ENCODE assay signal across 2 mouse cellular contexts in the genomic region with DNA sequence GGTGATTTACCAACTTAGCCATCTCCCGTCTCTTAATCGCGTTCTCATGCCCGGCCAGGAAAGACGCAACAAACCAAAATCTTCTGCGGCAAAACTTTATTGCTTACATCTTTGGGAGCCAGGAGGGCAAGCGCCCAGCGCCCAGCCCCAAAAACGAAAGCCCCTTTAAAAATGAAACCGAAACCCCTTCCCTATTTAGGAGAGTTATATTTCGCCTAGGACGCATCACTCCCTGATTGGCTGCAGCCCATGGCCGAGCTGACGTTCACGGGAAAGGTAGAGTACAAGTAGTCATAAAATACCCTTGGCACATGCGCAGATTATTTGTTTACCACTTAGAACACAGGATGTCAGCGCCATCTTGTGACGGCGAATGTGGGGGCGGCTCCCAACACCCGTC.
DNase-seq lines count a peak whose midpoint lies in the region; TF ChIP-seq lines count a peak whose summit lies in the region.
"Not testable (repeated sequence)": the region's sequence is repeated elsewhere in the genome, so short reads cannot be mapped to it uniquely, and the experiment has no call there.

No protein-coding gene starts in this region.

- H3K27me3 ChIP-seq in CH12.LX (replicated peaks); MEL (ENCODE audit: control insufficient read depth in 1 of 2, insufficient read depth in 2 of 2, low read length in 2 of 2): not testable (repeated sequence)

- in situ Hi-C loops in CH12.LX (cut with MboI; ENCODE audit: low pct_ligation_motif_present, low pct_unique_long_range_greater_than_20kb, low sequenced_read_pairs): not testable (repeated sequence)

- peaks cover 0 to 12% of the 10 kb centered on the region in 2 experiments; a peak in 1 of 4 replicates for H3K4me1 ChIP-seq in CH12.LX (ENCODE audit: control insufficient read depth in 1 of 2, insufficient read depth in 2 of 2)
- not testable (repeated sequence) for H3K4me1 ChIP-seq in MEL (ENCODE audit: control insufficient read depth in 1 of 2, insufficient read depth in 2 of 2, low read length in 2 of 2)

- TF ChIP-seq CTCF in CH12.LX (conservative IDR thresholded peaks at IDR 0.05 in 1 of 2, IDR thresholded peaks at IDR 0.05 in 1 of 2; ENCODE audit: low read depth in 2 of 2, low read length in 2 of 2); MEL (IDR thresholded peaks at IDR 0.05 in 2 of 3, conservative IDR thresholded peaks at IDR 0.05 in 1 of 3; ENCODE audit: control insufficient read depth in 1 of 3, insufficient read depth in 1 of 3, low read depth in 2 of 3, low read length in 3 of 3, poor library complexity in 1 of 3, severe bottlenecking in 1 of 3): not testable (repeated sequence)

- not testable (repeated sequence) for DNase-seq in CH12.LX (ENCODE audit: extremely low read depth)
- peak; percentile 9 for DNase-seq in MEL (ENCODE audit: low read depth, low spot score)

- not testable (repeated sequence) for TF ChIP-seq EP300 in CH12.LX (IDR thresholded peaks at IDR 0.05; ENCODE audit: low read length); MEL (IDR thresholded peaks at IDR 0.05; ENCODE audit: low read depth in 1 of 2, low read length in 2 of 2)

- not testable (repeated sequence) for TF ChIP-seq POLR2A in CH12.LX (IDR thresholded peaks at IDR 0.05; ENCODE audit: low read depth, low read length); MEL (IDR thresholded peaks at IDR 0.05; ENCODE audit: control insufficient read depth in 1 of 2, insufficient read depth in 1 of 2, low read depth in 1 of 2, low read length in 2 of 2, poor library complexity in 1 of 2)

- not testable (repeated sequence) for H3K9me3 ChIP-seq in CH12.LX (replicated peaks; ENCODE audit: low read length); MEL (replicated peaks; ENCODE audit: insufficient read depth, low read length)

- H3K36me3 ChIP-seq in CH12.LX (replicated peaks in 1 of 2; ENCODE audit: control insufficient read depth in 1 of 2, insufficient read depth in 1 of 2, low read length in 1 of 2); MEL (ENCODE audit: control insufficient read depth in 1 of 2, insufficient read depth in 2 of 2, low read length in 2 of 2): not testable (repeated sequence)

- H3K9ac ChIP-seq in CH12.LX (ENCODE audit: insufficient read depth, low read depth): not testable (repeated sequence)
- peak overlapping the region; percentile 58 for H3K9ac ChIP-seq in MEL (ENCODE audit: control insufficient read depth, low read depth, low read length, poor library complexity, severe bottlenecking)

- H3K4me2 ChIP-seq in CH12.LX (ENCODE audit: insufficient read depth, low read depth, poor library complexity, severe bottlenecking): not testable (repeated sequence)

- H3K4me3 ChIP-seq in CH12.LX (replicated peaks in 1 of 3; ENCODE audit: low read depth in 2 of 3, low read length in 2 of 3, poor library complexity in 1 of 3) (peak overlapping the region in 2 of 3 experiments; percentile 7 to 20), MEL (ENCODE audit: control insufficient read depth in 1 of 2, insufficient read depth in 1 of 2, low read depth in 2 of 2, low read length in 2 of 2) (peak overlapping the region; percentile 73 to 79)

- H3K79me2 ChIP-seq in CH12.LX (replicated peaks; ENCODE audit: control insufficient read depth, extremely low read depth, insufficient read depth, poor library complexity, severe bottlenecking); MEL (ENCODE audit: control insufficient read depth, insufficient read depth, low read length, poor library complexity): not testable (repeated sequence)

- dilution Hi-C loops in CH12.LX (cut with MboI; ENCODE audit: extremely low pct_ligation_motif_present, extremely low pct_unique_long_range_greater_than_20kb, low sequenced_read_pairs): not testable (repeated sequence)

- TF ChIP-seq RAD21 in CH12.LX (IDR thresholded peaks at IDR 0.05; ENCODE audit: low read depth, low read length); MEL (IDR thresholded peaks at IDR 0.05; ENCODE audit: low read depth, low read length): not testable (repeated sequence)

- H3K27ac ChIP-seq in CH12.LX (ENCODE audit: insufficient read depth, low read depth); MEL (ENCODE audit: control insufficient read depth, low read depth, low read length): not testable (repeated sequence)

TF ChIP-seq in CH12.LX, 34 proteins besides CTCF, POLR2A, EP300 and RAD21:
- peak; percentile 41 for TF ChIP-seq NRF1 (IDR thresholded peaks at IDR 0.05; ENCODE audit: low read depth, low read length)

TF ChIP-seq in MEL, 35 proteins besides CTCF, POLR2A, EP300 and RAD21:
- TF ChIP-seq NRF1 (IDR thresholded peaks at IDR 0.05; ENCODE audit: insufficient read depth, low read depth, low read length, poor library complexity, severe bottlenecking): peak; percentile 50; the same call in 1 of the 2 replicates
- TF ChIP-seq ETS1 (IDR thresholded peaks at IDR 0.05; ENCODE audit: low read depth, low read length): peak; percentile 52
- TF ChIP-seq HCFC1 (IDR thresholded peaks at IDR 0.05; ENCODE audit: low read depth, low read length): peak; percentile 57
- TF ChIP-seq MXI1 (IDR thresholded peaks at IDR 0.05; ENCODE audit: low read depth, low read length): 0 out of 2 replicates have a peak, but pooled peaks have one; percentile 20
